Mouse (Mus musculus) limb, embryonic 11.5 days (tissue): ENCODE measurements around the gene Hoxb9. TPM values are rescaled to one million over a fixed set of nuclear protein-coding genes. Genes with fewer than 3 reads are reported as not detected.

Source experiments
- ATAC-seq: fragments of 200-750 bp; cut with Nextera tagmentation; 2 replicates; pipeline ENCODE4 v1.8.0; 2017; ENCODE audit warnings: low read depth; ENCODE audit not compliant: insufficient number of reproducible peaks, low FRiP score, low TSS enrichment
- DNase-seq: peaks from one replicate; pipeline ENCODE4 v3.0.0-alpha.2; 2015; ENCODE audit warnings: low spot score
- H3K27ac ChIP-seq: fragments of 300-500 bp; sonication (generic); replicated peaks from 2 replicates; pipeline ENCODE4 v1.5.1; 2014; ENCODE audit warnings: low read depth, mild to moderate bottlenecking, low read length
- H3K27me3 ChIP-seq: fragments of 300-500 bp; sonication (generic); 2 replicates; pipeline ENCODE4 v1.6.1; 2014; ENCODE audit warnings: mild to moderate bottlenecking, low read length, mixed read lengths; ENCODE audit not compliant: control insufficient read depth, insufficient read depth
- H3K36me3 ChIP-seq: fragments of 300-500 bp; sonication (generic); 2 replicates; pipeline ENCODE4 v1.6.1; 2014; ENCODE audit warnings: mild to moderate bottlenecking, low read length, moderate library complexity, mixed read lengths; ENCODE audit not compliant: control insufficient read depth, insufficient read depth
- H3K4me1 ChIP-seq: fragments of 300-500 bp; sonication (generic); 2 replicates; pipeline ENCODE4 v1.6.1; 2014; ENCODE audit warnings: low read length, mixed read lengths; ENCODE audit not compliant: control insufficient read depth, insufficient read depth
- H3K4me2 ChIP-seq: fragments of 300-500 bp; sonication (generic); 2 replicates; pipeline ENCODE4 v1.6.1; 2014; ENCODE audit warnings: low read depth, mild to moderate bottlenecking, moderate library complexity; ENCODE audit not compliant: severe bottlenecking
- H3K4me3 ChIP-seq: fragments of 300-500 bp; sonication (generic); 2 replicates; pipeline ENCODE4 v1.5.1; 2014; ENCODE audit warnings: low read depth, low read length
- H3K9ac ChIP-seq: fragments of 300-500 bp; sonication (generic); 2 replicates; pipeline ENCODE4 v1.6.1; 2014; ENCODE audit warnings: mild to moderate bottlenecking, low read length
- H3K9me3 ChIP-seq: fragments of 300-500 bp; sonication (generic); 2 replicates; pipeline ENCODE4 v1.6.1; 2016; ENCODE audit warnings: low read length; ENCODE audit not compliant: control insufficient read depth
- WGBS: fragments of 180-500 bp; shearing (Covaris S2); extraction: QIAGEN DNeasy Blood & Tissue Kit; methylation state at CpG from one replicate; pipeline ENCODE4 v1.1.7; 2014; 5-methylcytosine and 5-hydroxymethylcytosine counted together
- microRNA counts: library from miRNA; unstranded; fragments of <30 nt; microRNA quantifications from one replicate; lab custom pipeline; 2016
- microRNA-seq: library from miRNA; unstranded; fragments of <30 nt; microRNA quantifications from one replicate; pipeline ENCODE4, GENCODE M21; 2016
- polyA plus RNA-seq: library from polyadenylated mRNA; unstranded; fragments of >200 nt; fragmentation: Nextera tagmentation; extraction: Ambion mirVana; gene quantifications from 2 replicates; pipeline ENCODE4 v1.2.1, GENCODE M21; 2014

Hoxb9 gene
- polyA plus RNA-seq, 1 experiment from 2014 or later, result 1.8 TPM

DNA sequence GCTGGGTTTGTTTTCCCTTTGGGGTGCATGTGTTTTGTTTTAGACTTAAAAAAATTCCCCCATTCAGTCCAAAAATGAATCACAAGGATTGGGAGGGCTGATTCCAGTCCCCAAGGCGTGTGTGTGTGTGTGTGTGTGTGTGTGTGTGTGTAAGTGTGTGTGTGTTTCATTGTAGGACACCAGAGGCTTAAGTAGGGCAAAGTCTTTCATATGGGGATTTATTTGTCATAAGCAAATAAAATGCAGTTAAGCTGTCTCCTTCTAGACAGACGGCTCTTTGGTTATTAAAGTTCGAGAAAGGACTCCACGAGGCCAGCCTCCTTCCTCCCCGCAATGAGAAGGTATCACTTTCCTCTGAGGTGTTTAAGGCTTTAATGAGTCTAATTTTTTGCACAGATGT is 50.6 kb downstream of the Hoxb9 start:
- no peak for ATAC-seq
- 7% methylated on average over 5 of the region's 5 CpGs for WGBS
- H3K27me3 ChIP-seq, result peaks cover 81% of the 10 kb centered on the region
- H3K9ac ChIP-seq, result no peak overlapping the region
- no peak for DNase-seq
- H3K4me2 ChIP-seq, result no peak overlapping the region
- H3K4me3 ChIP-seq, result no peak overlapping the region
- H3K9me3 ChIP-seq, result no peaks in the 10 kb centered on the region
- no peak overlapping the region for H3K27ac ChIP-seq
- no peaks in the 10 kb centered on the region for H3K36me3 ChIP-seq
- peaks cover 20% of the 10 kb centered on the region for H3K4me1 ChIP-seq

DNA sequence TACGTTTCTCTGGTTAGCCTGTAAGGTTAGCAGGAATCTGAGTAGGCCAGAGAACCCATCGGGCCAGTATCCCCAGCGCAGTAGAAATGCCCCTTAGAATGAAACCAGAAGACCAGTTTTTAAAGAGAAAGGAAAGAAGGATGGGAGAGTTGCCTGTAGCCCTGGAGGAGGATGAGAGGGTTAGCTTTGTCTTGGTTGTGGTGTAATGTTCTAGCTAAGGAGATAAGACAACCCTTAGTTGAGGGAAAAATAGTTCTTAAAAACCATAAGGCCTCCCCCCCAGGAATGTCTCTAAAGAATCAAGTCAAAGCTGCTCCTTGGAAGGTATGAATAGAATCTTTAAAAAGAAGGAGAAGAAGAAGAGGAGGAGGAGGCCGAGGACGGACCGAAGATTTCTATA is 51.5 kb downstream of the Hoxb9 start:
- WGBS, result 9% methylated on average over 6 of the region's 6 CpGs
- Histone ChIP-seq H3K27me3 (peaks cover 84% of the 10 kb centered on the region), H3K4me2 (no peak overlapping the region), H3K4me1 (peaks cover 20% of the 10 kb centered on the region), H3K9me3 (no peaks in the 10 kb centered on the region), H3K27ac (no peak overlapping the region), H3K36me3 (no peaks in the 10 kb centered on the region), H3K9ac (no peak overlapping the region), H3K4me3 (no peak overlapping the region)
- DNase-seq (no peak), ATAC-seq (no peak)

DNA sequence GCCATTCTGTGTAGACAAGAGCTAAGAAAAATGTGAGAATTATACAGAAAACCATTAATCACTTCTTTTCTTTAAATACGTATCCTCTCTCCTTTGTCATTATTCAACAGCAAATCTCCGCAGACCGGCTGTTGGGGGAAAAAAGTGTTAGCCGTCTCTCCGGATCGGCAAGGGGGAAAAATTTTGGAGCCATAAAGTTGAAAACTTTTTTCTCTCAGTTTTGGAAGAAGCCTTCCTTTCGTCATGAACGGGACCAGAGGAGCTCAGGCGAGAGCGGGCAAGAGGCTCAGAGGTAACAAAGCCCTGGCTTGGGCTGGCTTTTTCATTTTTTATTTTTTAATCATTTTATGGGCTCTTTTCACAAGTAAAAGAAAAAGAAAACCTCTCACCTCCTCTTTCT is 51.9 kb downstream of the Hoxb9 start, which contains the start of gene Hoxb3:
Gene Hoxb3, plus strand, starts transcription at position 173 of the 400 bp plus-strand sequence.
- no peak for DNase-seq
- Histone ChIP-seq H3K4me2 (no peak within 1 kb of the TSS), H3K4me1 (peaks cover 20% of the 10 kb centered on the region), H3K4me3 (no peak within 1 kb of the TSS), H3K9me3 (no peaks in the 10 kb centered on the region), H3K9ac (no peak within 1 kb of the TSS), H3K36me3 (no peaks in the 10 kb centered on the region), H3K27me3 (peaks cover 84% of the 10 kb centered on the region), H3K27ac (no peak within 1 kb of the TSS)
- no peak for ATAC-seq
- 7% methylated on average over 10 of the region's 10 CpGs for WGBS

DNA sequence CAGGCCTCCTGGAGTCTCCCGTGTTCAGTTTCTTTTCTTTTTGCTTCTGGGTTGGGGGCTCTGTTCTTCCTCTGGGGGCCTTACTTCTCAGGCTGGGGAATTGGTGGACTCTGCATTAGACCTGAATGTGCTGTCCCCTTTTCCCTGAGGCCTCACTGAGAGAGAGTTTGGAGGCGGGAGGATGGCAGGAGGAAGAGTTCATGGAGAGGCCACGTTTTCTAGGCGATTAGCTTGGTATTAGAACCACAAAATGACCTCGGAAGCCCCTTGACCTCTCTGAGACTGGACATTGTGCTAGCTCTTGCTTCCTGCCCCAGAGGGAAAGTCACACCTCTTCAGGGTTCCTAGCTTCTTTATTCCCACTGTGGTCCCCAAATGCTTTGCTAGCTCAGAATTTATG is 52.9 kb downstream of the Hoxb9 start:
- Histone ChIP-seq H3K9me3 (no peaks in the 10 kb centered on the region), H3K27me3 (peaks cover 86% of the 10 kb centered on the region), H3K9ac (no peak overlapping the region), H3K27ac (no peak overlapping the region), H3K4me2 (no peak overlapping the region), H3K4me3 (no peak overlapping the region), H3K36me3 (no peaks in the 10 kb centered on the region), H3K4me1 (peaks cover 16% of the 10 kb centered on the region)
- DNase-seq (no peak), ATAC-seq (no peak)
- WGBS, result 5% methylated on average over 5 of the region's 5 CpGs

DNA sequence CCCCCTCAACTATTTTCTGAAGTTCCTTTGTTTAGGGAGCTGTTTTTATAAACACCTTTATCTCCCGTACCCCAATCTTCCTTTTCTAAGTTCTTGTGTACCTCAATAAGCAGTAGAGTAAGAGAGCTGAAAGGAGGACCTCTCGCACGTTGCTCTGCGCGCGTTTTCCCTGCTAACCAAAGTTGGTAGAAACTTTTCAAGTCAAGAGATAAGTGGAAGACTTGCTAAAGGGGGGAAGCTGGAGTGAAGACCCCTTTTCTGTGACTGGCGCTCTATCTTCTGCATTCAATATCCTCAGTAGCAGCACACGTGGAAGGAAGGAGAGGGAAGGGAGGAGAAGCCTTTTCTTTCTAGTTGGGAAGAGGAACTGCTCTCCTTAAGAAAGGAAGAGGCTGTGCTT is 53.7 kb downstream of the Hoxb9 start:
- WGBS, result 15% methylated on average over 8 of the region's 8 CpGs
- H3K27me3 ChIP-seq, result peaks cover 90% of the 10 kb centered on the region
- H3K27ac ChIP-seq, result no peak overlapping the region
- H3K9me3 ChIP-seq, result no peaks in the 10 kb centered on the region
- no peak overlapping the region for H3K4me2 ChIP-seq
- DNase-seq, result no peak
- no peaks in the 10 kb centered on the region for H3K36me3 ChIP-seq
- no peak overlapping the region for H3K9ac ChIP-seq
- no peak overlapping the region for H3K4me3 ChIP-seq
- peaks cover 10% of the 10 kb centered on the region for H3K4me1 ChIP-seq
- ATAC-seq, result no peak

DNA sequence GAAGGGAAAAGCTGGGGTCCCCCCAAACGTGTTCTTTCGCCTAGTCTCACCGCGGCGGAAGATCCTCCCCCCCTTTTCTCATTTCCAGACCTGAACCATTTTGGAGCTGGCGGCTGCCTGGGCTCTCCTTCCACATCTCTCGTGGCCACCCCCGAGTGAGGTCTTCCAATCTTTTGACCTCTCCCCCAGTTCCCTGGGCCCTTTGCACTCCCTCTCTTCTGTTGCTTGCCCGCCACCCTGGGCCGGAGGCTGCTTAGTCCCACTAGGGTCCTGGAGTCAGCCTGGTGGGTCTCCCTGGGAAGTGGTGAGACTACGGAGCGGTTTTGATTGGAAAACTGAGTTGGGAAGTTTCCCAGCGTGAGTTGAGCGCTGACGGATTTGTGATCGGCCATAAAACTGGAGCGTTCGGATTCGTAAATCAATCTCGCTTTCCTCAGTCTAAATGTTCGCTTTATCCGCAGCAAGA is 54.5 kb downstream of the Hoxb9 start:
- Histone ChIP-seq H3K4me2 (peak overlapping the region; percentile 34; the same call in 1 of the 2 replicates), H3K27ac (no peak overlapping the region)
- peak; percentile 78 for DNase-seq

More for the DNA sequence above, 54.5 kb downstream of the Hoxb9 start:
- no peak for ATAC-seq
- Histone ChIP-seq H3K36me3 (no peaks in the 10 kb centered on the region), H3K9ac (no peak overlapping the region), H3K4me1 (peaks cover 7% of the 10 kb centered on the region), H3K4me3 (no peak overlapping the region; the same call in 1 of the 2 replicates), H3K27me3 (peaks cover 90% of the 10 kb centered on the region), H3K9me3 (no peaks in the 10 kb centered on the region)
- 3% methylated on average over 22 of the region's 22 CpGs for WGBS

MicroRNAs encoded within 50 kb of the gene (microRNA counts, 519-probe panel; counts per million panel counts)
- microRNA mmu-miR-10a (lab: Ali Mortazavi, UCI), result 4,971 counts per million, percentile 81 among the panel's probes with 10 or more counts
- microRNA mmu-miR-196a (lab: Ali Mortazavi, UCI), result 5,489 counts per million, percentile 90 among the panel's probes with 10 or more counts

Small RNA genes lying within 50 kb of the gene (microRNA-seq; reads per million reads assigned to microRNA genes)
- 17,773 reads per million, percentile 97 among the genes with 10 or more reads in this experiment for gene Mir10a
- 45.5 reads per million, percentile 39 among the genes with 10 or more reads in this experiment for gene Mir196a-1

Other genes with a start within 250 kb of the Hoxb9 start
- not detected in 2 replicates for gene Gip, start 246.9 kb upstream of the Hoxb9 start, polyA plus RNA-seq
- gene Snf8, start 236.6 kb upstream of the Hoxb9 start, polyA plus RNA-seq, result 38.3 and 39.1 TPM in 2 replicates
- 31.1 and 35.4 TPM in 2 replicates for gene Ube2z, start 206.1 kb upstream of the Hoxb9 start, polyA plus RNA-seq
- gene Atp5g1, start 195.8 kb upstream of the Hoxb9 start, polyA plus RNA-seq, result 530 and 535 TPM in 2 replicates
- not detected in 2 replicates for gene Calcoco2, start 159.5 kb upstream of the Hoxb9 start, polyA plus RNA-seq
- gene Ttll6, start 137.7 kb upstream of the Hoxb9 start, polyA plus RNA-seq, result 0.04 TPM in 1 of 2 replicates, not detected in the other
- gene Hoxb13, start 77.1 kb upstream of the Hoxb9 start, polyA plus RNA-seq, result 0.09 TPM in 1 of 2 replicates, not detected in the other
- gene Hoxb8, start 10.4 kb downstream of the Hoxb9 start, polyA plus RNA-seq, result 0.38 and 0.89 TPM in 2 replicates
- 3.7 and 4.3 TPM in 2 replicates for gene Hoxb7, start 15.2 kb downstream of the Hoxb9 start, polyA plus RNA-seq
- 1.9 and 2.8 TPM in 2 replicates for gene Hoxb6, start 21.0 kb downstream of the Hoxb9 start, polyA plus RNA-seq
- gene Hoxb5, start 31.9 kb downstream of the Hoxb9 start, polyA plus RNA-seq, result 2.1 and 2.6 TPM in 2 replicates
- 0.33 and 0.45 TPM in 2 replicates for gene Hoxb4, start 46.8 kb downstream of the Hoxb9 start, polyA plus RNA-seq
- gene Hoxb3, start 51.9 kb downstream of the Hoxb9 start, polyA plus RNA-seq, result 0.68 and 0.78 TPM in 2 replicates
- 7.5 and 10.7 TPM in 2 replicates for gene Hoxb2, start 79.1 kb downstream of the Hoxb9 start, polyA plus RNA-seq
- 0.58 TPM in 1 of 2 replicates, not detected in the other for gene Hoxb1, start 94.3 kb downstream of the Hoxb9 start, polyA plus RNA-seq
- gene Skap1, start 193.1 kb downstream of the Hoxb9 start, polyA plus RNA-seq, result 0.18 and 0.27 TPM in 2 replicates